Mouse (Mus musculus) embryonic facial prominence, embryonic 13.5 days (tissue): Measurements from ENCODE around the gene A030014E15Rik. TPM values are rescaled to one million over a fixed set of nuclear protein-coding genes. Genes with fewer than 3 reads are reported as not detected.
"Not testable (repeated sequence)": the region's sequence is repeated elsewhere in the genome, so short reads cannot be mapped to it uniquely, and the experiment has no call there.

Source experiments
- ATAC-seq: fragments of 200-750 bp; cut with Nextera tagmentation; 2 replicates; pipeline ENCODE4 v1.8.0; 2017; ENCODE audit warnings: low read depth; ENCODE audit not compliant: insufficient number of reproducible peaks, insufficient read depth, low FRiP score, low TSS enrichment
- H3K27ac ChIP-seq: fragments of 300-500 bp; sonication (generic); 2 replicates; pipeline ENCODE4 v1.5.1; 2015; ENCODE audit warnings: moderate library complexity, mild to moderate bottlenecking, inconsistent platforms
- H3K27me3 ChIP-seq: fragments of 300-500 bp; sonication (generic); 2 replicates; pipeline ENCODE4 v1.6.1; 2015; ENCODE audit warnings: mild to moderate bottlenecking, inconsistent platforms
- H3K36me3 ChIP-seq: fragments of 300-500 bp; sonication (generic); 2 replicates; pipeline ENCODE4 v1.6.1; 2015; ENCODE audit warnings: mild to moderate bottlenecking, inconsistent platforms
- H3K4me1 ChIP-seq: fragments of 300-500 bp; sonication (generic); 2 replicates; pipeline ENCODE4 v1.6.1; 2015; ENCODE audit warnings: inconsistent platforms
- H3K4me2 ChIP-seq: fragments of 300-500 bp; sonication (generic); 2 replicates; pipeline ENCODE4 v1.6.1; 2015; ENCODE audit warnings: moderate library complexity, mild to moderate bottlenecking, inconsistent platforms
- H3K4me3 ChIP-seq: fragments of 300-500 bp; sonication (generic); 2 replicates; pipeline ENCODE4 v1.5.1; 2015; ENCODE audit warnings: mild to moderate bottlenecking, inconsistent platforms
- H3K9ac ChIP-seq: fragments of 300-500 bp; sonication (generic); 2 replicates; pipeline ENCODE4 v1.6.1; 2015; ENCODE audit warnings: mild to moderate bottlenecking, inconsistent platforms
- H3K9me3 ChIP-seq: fragments of 300-500 bp; sonication (generic); 2 replicates; pipeline ENCODE4 v1.6.1; 2016; ENCODE audit warnings: inconsistent platforms
- WGBS: fragments of 180-500 bp; shearing (Covaris S2); methylation state at CpG from one replicate; pipeline ENCODE4 v1.1.7; 2015; ENCODE audit warnings: mixed read lengths; 5-methylcytosine and 5-hydroxymethylcytosine counted together
- polyA plus RNA-seq: library from polyadenylated mRNA; unstranded; fragments of >200 nt; fragmentation: Nextera tagmentation; extraction: Ambion mirVana; gene quantifications from 2 replicates; pipeline ENCODE4 v1.2.1, GENCODE M21; 2015

Gene A030014E15Rik
- polyA plus RNA-seq: not detected in 2 replicates

DNA sequence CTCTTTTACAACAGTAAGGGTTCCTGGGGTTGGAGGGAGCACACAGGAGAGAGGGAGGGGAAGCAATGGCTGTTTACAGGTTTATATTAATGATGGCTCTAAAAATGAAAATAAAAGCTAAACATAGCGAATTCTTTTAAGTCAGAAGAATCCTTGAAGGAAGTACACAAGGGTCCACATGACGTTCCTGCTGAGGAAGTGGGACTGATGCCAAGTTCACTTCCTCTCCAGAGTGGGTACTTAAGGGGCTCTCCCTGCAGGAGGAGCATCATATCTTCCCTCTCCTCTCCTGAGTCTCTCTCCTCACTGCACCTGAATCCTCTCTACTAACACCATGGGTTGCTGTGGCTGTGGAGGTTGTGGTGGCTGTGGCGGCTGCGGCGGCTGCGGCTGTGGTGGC is at the start of gene A030014E15Rik:
Gene A030014E15Rik (plus strand): TSS at position 268 of the 400 bp plus-strand sequence.
- no peak within 1 kb of the TSS for H3K4me3 ChIP-seq
- 84% methylated on average over 6 of the region's 6 CpGs for WGBS

DNA sequence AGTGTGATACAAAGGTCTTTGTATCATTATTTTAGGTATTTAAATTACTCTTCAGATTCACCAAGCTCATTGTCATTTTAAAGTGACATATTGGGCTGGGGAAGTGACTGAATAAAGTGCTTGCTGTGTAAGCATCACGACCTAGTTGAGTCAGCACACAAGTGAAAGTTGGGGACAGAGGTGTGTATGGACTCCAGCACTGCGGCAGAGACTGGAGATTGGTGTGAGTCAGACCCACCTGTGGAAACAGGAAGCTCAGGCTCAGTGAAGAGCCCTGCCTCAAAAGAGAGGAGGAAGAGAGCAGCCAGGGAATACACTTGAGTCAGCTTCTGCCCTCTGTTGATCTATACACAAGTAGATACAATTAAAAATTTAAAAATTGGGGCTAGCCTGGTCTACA is 45.5 kb upstream of the A030014E15Rik start:
- WGBS: 86% methylated on average over 2 of the region's 2 CpGs
- Histone ChIP-seq H3K9ac (no peak overlapping the region), H3K4me1 (no peaks in the 10 kb centered on the region), H3K27ac (no peak overlapping the region), H3K36me3 (peaks cover 40% of the 10 kb centered on the region), H3K9me3 (no peaks in the 10 kb centered on the region), H3K27me3 (no peaks in the 10 kb centered on the region), H3K4me2 (no peak overlapping the region), H3K4me3 (no peak overlapping the region)
- ATAC-seq: no peak

More for the DNA sequence above, at the start of gene A030014E15Rik:
- Histone ChIP-seq H3K27me3 (no peaks in the 10 kb centered on the region), H3K9me3 (no peaks in the 10 kb centered on the region), H3K9ac (no peak within 1 kb of the TSS), H3K36me3 (no peaks in the 10 kb centered on the region), H3K27ac (no peak within 1 kb of the TSS), H3K4me1 (no peaks in the 10 kb centered on the region), H3K4me2 (no peak within 1 kb of the TSS)
- no peak for ATAC-seq

DNA sequence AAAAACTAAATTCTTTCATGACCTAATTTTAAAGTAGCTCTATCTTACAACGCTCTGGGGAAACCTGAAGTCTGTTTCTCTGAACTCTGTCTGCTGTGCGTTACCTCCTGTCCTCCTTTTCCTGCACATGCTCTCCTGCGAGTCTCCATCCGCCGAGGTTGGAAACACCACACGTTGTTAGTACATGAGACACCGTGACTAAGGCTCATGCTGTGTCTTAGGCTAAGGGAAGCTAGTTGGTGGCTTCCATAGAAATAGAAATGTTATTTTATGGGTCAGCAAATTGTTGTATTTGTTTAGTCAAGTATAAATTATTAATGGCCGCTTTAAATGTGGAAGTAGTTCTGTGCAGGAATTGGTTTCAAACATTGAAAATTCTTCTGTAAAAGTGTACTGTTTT is 44.5 kb upstream of the A030014E15Rik start:
- H3K4me1 ChIP-seq: no peaks in the 10 kb centered on the region
- no peak for ATAC-seq
- no peak overlapping the region for H3K27ac ChIP-seq
- no peak overlapping the region for H3K4me2 ChIP-seq
- no peak overlapping the region for H3K9ac ChIP-seq
- peaks cover 41% of the 10 kb centered on the region for H3K36me3 ChIP-seq
- no peaks in the 10 kb centered on the region for H3K27me3 ChIP-seq
- WGBS: 80% methylated on average over 8 of the region's 8 CpGs
- H3K4me3 ChIP-seq: no peak overlapping the region
- no peaks in the 10 kb centered on the region for H3K9me3 ChIP-seq

- Histone ChIP-seq H3K4me2 (no peak overlapping the region), H3K27me3 (no peaks in the 10 kb centered on the region), H3K4me3 (no peak overlapping the region), H3K9ac (no peak overlapping the region), H3K27ac (no peak overlapping the region), H3K36me3 (peaks cover 28% of the 10 kb centered on the region), H3K4me1 (no peaks in the 10 kb centered on the region), H3K9me3 (no peaks in the 10 kb centered on the region)
- WGBS: 95% methylated on average over 7 of the region's 7 CpGs
- no peak for ATAC-seq
Measured at GRCm38 (mm10) chr1:82893269-82893668, 31.4 kb upstream of the A030014E15Rik start.

DNA sequence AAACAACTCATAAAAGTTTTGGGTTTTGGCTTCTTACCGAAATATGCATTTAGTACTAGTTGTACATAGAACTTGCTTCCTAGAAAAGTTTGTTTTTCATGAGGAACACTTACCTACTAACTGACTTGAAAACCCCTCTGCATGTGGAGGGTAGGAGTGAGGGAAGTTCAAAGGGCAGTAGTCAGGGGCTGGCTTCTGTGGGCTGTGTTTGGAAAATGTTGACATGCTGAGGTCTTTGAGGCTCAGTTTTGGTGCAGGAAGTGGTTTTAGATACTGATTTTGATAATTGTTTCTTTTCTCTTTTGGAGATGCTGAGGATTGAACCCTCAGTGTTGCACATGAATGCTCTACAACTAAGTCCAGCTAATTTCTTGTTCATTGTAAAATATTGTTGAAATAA is 24.1 kb upstream of the A030014E15Rik start:
- H3K9ac ChIP-seq: no peak overlapping the region
- no peaks in the 10 kb centered on the region for H3K9me3 ChIP-seq
- no peak overlapping the region for H3K27ac ChIP-seq
- H3K4me3 ChIP-seq: no peak overlapping the region
- H3K36me3 ChIP-seq: peaks cover 36% of the 10 kb centered on the region
- no peaks in the 10 kb centered on the region for H3K4me1 ChIP-seq
- no peaks in the 10 kb centered on the region for H3K27me3 ChIP-seq
- 97% methylated on average over 1 of the region's 1 CpGs for WGBS
- ATAC-seq: no peak
- H3K4me2 ChIP-seq: no peak overlapping the region

GRCm38 (mm10) chr1:82901201-82901600 is 23.5 kb upstream of the A030014E15Rik start:
- Histone ChIP-seq H3K9me3 (no peaks in the 10 kb centered on the region), H3K4me3 (no peak overlapping the region), H3K36me3 (peaks cover 36% of the 10 kb centered on the region), H3K9ac (no peak overlapping the region), H3K4me1 (no peaks in the 10 kb centered on the region), H3K27me3 (no peaks in the 10 kb centered on the region), H3K4me2 (no peak overlapping the region), H3K27ac (no peak overlapping the region)
- WGBS: 88% methylated on average over 3 of the region's 3 CpGs
- no peak for ATAC-seq

GRCm38 (mm10) chr1:82905886-82906285 is 18.8 kb upstream of the A030014E15Rik start:
- WGBS: 80% methylated on average over 3 of the region's 3 CpGs
- Histone ChIP-seq H3K27me3 (no peaks in the 10 kb centered on the region), H3K36me3 (peaks cover 21% of the 10 kb centered on the region), H3K9ac (no peak overlapping the region), H3K4me3 (no peak overlapping the region), H3K4me2 (no peak overlapping the region), H3K9me3 (no peaks in the 10 kb centered on the region), H3K27ac (no peak overlapping the region), H3K4me1 (no peaks in the 10 kb centered on the region)
- no peak for ATAC-seq

DNA sequence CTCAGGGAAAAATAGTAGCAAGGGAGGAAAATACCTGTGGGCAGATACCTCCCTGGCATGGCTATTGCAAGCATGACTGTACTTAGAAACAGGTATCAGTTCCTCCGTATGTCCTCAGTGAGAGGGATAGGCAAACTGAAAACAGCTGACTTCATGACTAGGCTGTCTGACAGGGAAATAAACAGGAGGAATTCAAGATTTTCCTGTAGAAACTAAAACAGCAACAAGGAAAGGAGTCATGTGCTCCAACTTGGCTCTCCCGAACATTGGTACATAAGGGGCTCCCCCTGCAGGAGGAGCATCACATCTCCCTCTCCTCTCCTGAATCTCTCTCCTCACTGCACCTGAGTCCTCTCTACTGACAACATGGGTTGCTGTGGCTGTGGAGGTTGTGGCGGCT is 11.7 kb upstream of the A030014E15Rik start, which contains the start of gene A030005L19Rik:
Gene A030005L19Rik (plus strand): TSS at position 301 of the 400 bp plus-strand sequence.
- no peak within 1 kb of the TSS for H3K4me3 ChIP-seq
- no peak within 1 kb of the TSS for H3K9ac ChIP-seq
- H3K27me3 ChIP-seq: no peaks in the 10 kb centered on the region
- no peaks in the 10 kb centered on the region for H3K36me3 ChIP-seq
- 74% methylated on average over 3 of the region's 3 CpGs for WGBS
- no peak for ATAC-seq
- H3K4me1 ChIP-seq: peaks cover 4% of the 10 kb centered on the region; the same call in 1 of the 2 replicates
- H3K4me2 ChIP-seq: no peak within 1 kb of the TSS
- H3K9me3 ChIP-seq: no peaks in the 10 kb centered on the region
- H3K27ac ChIP-seq: no peak within 1 kb of the TSS

- H3K27me3 ChIP-seq, H3K36me3 ChIP-seq, H3K4me2 ChIP-seq, H3K27ac ChIP-seq, H3K9ac ChIP-seq, H3K4me3 ChIP-seq, ATAC-seq, H3K4me1 ChIP-seq, H3K9me3 ChIP-seq: not testable (repeated sequence)
- WGBS: 96% methylated on average over 5 of the region's 5 CpGs
Measured at GRCm38 (mm10) chr1:82913434-82913833, 11.3 kb upstream of the A030014E15Rik start.

- not testable (repeated sequence) for ATAC-seq, H3K4me2 ChIP-seq, H3K9ac ChIP-seq, H3K4me1 ChIP-seq, H3K4me3 ChIP-seq, H3K36me3 ChIP-seq, H3K27ac ChIP-seq, H3K9me3 ChIP-seq, H3K27me3 ChIP-seq
- WGBS: 88% methylated on average over 3 of the region's 3 CpGs
Measured at GRCm38 (mm10) chr1:82930558-82930957, 5.8 kb downstream of the A030014E15Rik start.

DNA sequence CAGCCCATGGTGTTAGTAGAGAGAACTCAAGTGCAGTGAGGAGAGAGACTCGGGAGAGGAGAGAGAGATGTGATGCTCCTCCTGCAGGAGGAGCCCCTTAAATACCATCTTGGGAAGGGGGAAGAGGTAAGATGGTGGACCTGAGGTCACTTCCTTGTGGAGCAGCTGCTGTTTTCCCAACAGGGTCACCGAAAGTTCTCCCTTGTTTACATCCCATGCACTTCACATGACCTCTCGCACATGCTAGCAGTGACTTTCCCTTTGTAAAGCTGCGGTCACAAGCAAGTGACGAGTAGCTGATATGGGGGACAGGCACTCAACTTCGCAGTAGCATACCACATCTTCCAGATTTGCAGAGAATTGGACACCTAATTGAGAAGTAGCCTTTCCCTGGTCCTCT is 6.6 kb downstream of the A030014E15Rik start, which contains the start of gene Gm6217:
Gene Gm6217 (minus strand): TSS at position 74 of the 400 bp plus-strand sequence.
- H3K9ac ChIP-seq, H3K9me3 ChIP-seq, H3K27ac ChIP-seq, H3K4me2 ChIP-seq, H3K4me3 ChIP-seq, H3K4me1 ChIP-seq, H3K36me3 ChIP-seq, H3K27me3 ChIP-seq, ATAC-seq: not testable (repeated sequence)
- WGBS: no CpG with 5 or more reads among the region's 6 CpGs

- no peaks in the 10 kb centered on the region for H3K9me3 ChIP-seq
- H3K4me2 ChIP-seq: no peak overlapping the region
- no peak overlapping the region for H3K27ac ChIP-seq
- no peaks in the 10 kb centered on the region for H3K36me3 ChIP-seq
- WGBS: 93% methylated on average over 5 of the region's 5 CpGs
- H3K9ac ChIP-seq: no peak overlapping the region
- no peak for ATAC-seq
- H3K27me3 ChIP-seq: no peaks in the 10 kb centered on the region
- no peak overlapping the region for H3K4me3 ChIP-seq
- no peaks in the 10 kb centered on the region for H3K4me1 ChIP-seq
Measured at GRCm38 (mm10) chr1:82938666-82939065, 13.9 kb downstream of the A030014E15Rik start.
